Comparison of ENCODE assay signal across 27 mouse cellular contexts in genomic region chr10:120123721-120124120, GRCm38 (mm10). TPM values are rescaled to one million over a fixed set of nuclear protein-coding genes. Genes with fewer than 3 reads are reported as not detected.
DNase-seq lines count a peak whose midpoint lies in the region; ATAC-seq and TF ChIP-seq lines count a peak whose summit lies in the region.
"Had no signal": no experiment of that assay in that cellular context is flagged by ENCODE, and none has a peak within 500 bp of the region (broad histone marks: within the 10 kb centered on the region; RNA-seq: fewer than 3 reads in every experiment).

No protein-coding gene starts in this region.

- no peak overlapping the region for H3K4me3 ChIP-seq in lung, postnatal 0 days (ENCODE audit: low read depth, low read length)
- H3K4me3 ChIP-seq: forebrain, embryonic 13.5 days; heart, embryonic 12.5 days; hindbrain, embryonic 10.5 days; limb, embryonic 13.5 days; liver, embryonic 12.5 days; megakaryocyte, embryonic 14.5 days had no signal

- H3K27ac ChIP-seq in lung, postnatal 0 days (ENCODE audit: low read length) = no peak overlapping the region
- H3K27ac ChIP-seq: forebrain, embryonic 13.5 days; hindbrain, embryonic 10.5 days; hindbrain, postnatal 0 days; limb, embryonic 13.5 days; liver, embryonic 12.5 days had no signal

- ATAC-seq in lung, postnatal 0 days = no peak
- ATAC-seq: forebrain, embryonic 13.5 days; hindbrain, postnatal 0 days; liver, embryonic 12.5 days had no signal

- no peaks in the 10 kb centered on the region for H3K27me3 ChIP-seq in lung, postnatal 0 days (replicated peaks; ENCODE audit: insufficient read depth, low read length)
- H3K27me3 ChIP-seq: forebrain, embryonic 13.5 days; limb, embryonic 13.5 days; megakaryocyte, embryonic 14.5 days had no signal

- H3K4me2 ChIP-seq in lung, postnatal 0 days (replicated peaks; ENCODE audit: low read depth, low read length) = no peak overlapping the region
- H3K4me2 ChIP-seq: forebrain, embryonic 13.5 days; heart, embryonic 12.5 days; limb, embryonic 13.5 days; liver, embryonic 12.5 days had no signal

- WGBS in lung, postnatal 0 days = 77% methylated on average over 3 of the region's 3 CpGs

- H3K9ac ChIP-seq in lung, postnatal 0 days (replicated peaks; ENCODE audit: low read depth) = no peak overlapping the region
- H3K9ac ChIP-seq: forebrain, embryonic 13.5 days; heart, embryonic 12.5 days; limb, embryonic 13.5 days; liver, embryonic 12.5 days had no signal

- no peak for TF ChIP-seq EP300 in lung, postnatal 0 days (IDR thresholded peaks at IDR 0.05)

- DNase-seq in lung, postnatal 0 days (ENCODE audit: low spot score) = no peak
- no peak for DNase-seq in lung, postnatal 4 days
- peak; percentile 25 for DNase-seq in CD4-positive helper T cell, adult 2 months (ENCODE audit: low read depth, low spot score)
- peak; percentile 89 for DNase-seq in ZHBTc4 (ENCODE audit: low read depth, low spot score)
- peak; percentile 17 for DNase-seq in naive thymus-derived CD4-positive, alpha-beta T cell, adult 2 months (ENCODE audit: low read depth)
- no peak for DNase-seq in urinary bladder, adult 2 months (ENCODE audit: low spot score)
- DNase-seq in kidney, adult 8-10 months = no peak
- DNase-seq: adrenal gland, postnatal 10 days; cerebellum, adult 18-20 months; cerebellum, postnatal 25 days; heart, adult 18-20 months; heart, postnatal 10 days; kidney, adult 2 months; kidney, postnatal 10 days; layer of hippocampus, postnatal 36 days; lung, adult 18-20 months; lung, postnatal 14 days; right cerebral cortex, postnatal 25 days; spleen, adult 18-20 months had no signal

- no peaks in the 10 kb centered on the region for H3K9me3 ChIP-seq in lung, postnatal 0 days (ENCODE audit: low read length)
- H3K9me3 ChIP-seq: forebrain, embryonic 13.5 days; G1E; heart, embryonic 12.5 days; hindbrain, embryonic 10.5 days; limb, embryonic 13.5 days; liver, embryonic 12.5 days had no signal

- no peaks in the 10 kb centered on the region for H3K36me3 ChIP-seq in lung, postnatal 0 days (ENCODE audit: insufficient read depth, low read length)
- H3K36me3 ChIP-seq: G1E; heart, embryonic 12.5 days; hindbrain, embryonic 10.5 days; limb, embryonic 13.5 days; liver, embryonic 12.5 days had no signal

- TF ChIP-seq CTCF in lung, postnatal 0 days (IDR thresholded peaks at IDR 0.05) = peak; percentile 8; the same call in 1 of the 2 replicates

- no peaks in the 10 kb centered on the region for H3K4me1 ChIP-seq in lung, postnatal 0 days (ENCODE audit: insufficient read depth, low read depth, low read length)
- H3K4me1 ChIP-seq: forebrain, embryonic 13.5 days; heart, embryonic 12.5 days; liver, embryonic 12.5 days had no signal

RNA-seq across cellular contexts. Expression of gene Helb, which starts 10.9 kb away (rescaled TPM):
- 2.7 and 3.0 TPM in 2 replicates for polyA plus RNA-seq in lung, postnatal 0 days (2015; fragmentation: Nextera tagmentation; extraction: Ambion mirVana)
- 7.5 and 8.0 TPM in 2 replicates for polyA plus RNA-seq in urinary bladder, adult 2 months (2012; rRNA removed)

Comparison
In these comparisons a context has a peak if more than half of its experiments do, and no peak if none do; other contexts are left out.
1. DNase-seq: peak in CD4-positive helper T cell, adult 2 months (single experiment), ZHBTc4 (single experiment) and naive thymus-derived CD4-positive, alpha-beta T cell, adult 2 months (single experiment); none in lung, postnatal 0 days (single experiment), lung, postnatal 4 days (0 of 2), urinary bladder, adult 2 months (single experiment) and kidney, adult 8-10 months (0 of 2).